Mouse (Mus musculus) regulatory T cell (primary cell): ENCODE measurements around the gene Slc35f6.
"Not testable (repeated sequence)": the region's sequence is repeated elsewhere in the genome, so short reads cannot be mapped to it uniquely, and the experiment has no call there.

Experiments used
- in situ Hi-C: fragments of 300-600 bp; cut with MboI, MseI; formaldehyde crosslinking; loops from one replicate; pipeline ENCODE4 v1.15.1; 2025; ENCODE audit warnings: high pct_unique_total_duplicates

The Slc35f6 gene

DNA sequence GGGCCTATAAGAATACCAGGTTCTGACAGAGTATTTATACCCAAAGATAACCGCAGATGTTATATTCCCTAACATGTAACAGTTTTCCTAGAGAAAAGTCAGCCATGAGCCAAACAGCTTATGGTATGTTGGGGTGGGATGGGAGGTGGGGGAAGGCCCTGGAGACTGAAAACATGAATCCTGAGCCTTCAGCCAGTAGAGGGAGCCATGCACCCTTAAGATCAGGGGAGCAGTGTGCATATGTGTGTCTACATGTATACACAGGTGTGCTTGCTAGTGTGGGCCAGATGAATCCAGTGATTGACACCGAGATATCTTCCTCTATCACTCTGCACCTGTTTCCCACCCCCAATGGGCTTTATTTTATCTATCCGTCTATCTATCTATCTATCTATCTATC lies 39.0 kb downstream of the Slc35f6 start:
- in situ Hi-C loops = no loop called here

DNA sequence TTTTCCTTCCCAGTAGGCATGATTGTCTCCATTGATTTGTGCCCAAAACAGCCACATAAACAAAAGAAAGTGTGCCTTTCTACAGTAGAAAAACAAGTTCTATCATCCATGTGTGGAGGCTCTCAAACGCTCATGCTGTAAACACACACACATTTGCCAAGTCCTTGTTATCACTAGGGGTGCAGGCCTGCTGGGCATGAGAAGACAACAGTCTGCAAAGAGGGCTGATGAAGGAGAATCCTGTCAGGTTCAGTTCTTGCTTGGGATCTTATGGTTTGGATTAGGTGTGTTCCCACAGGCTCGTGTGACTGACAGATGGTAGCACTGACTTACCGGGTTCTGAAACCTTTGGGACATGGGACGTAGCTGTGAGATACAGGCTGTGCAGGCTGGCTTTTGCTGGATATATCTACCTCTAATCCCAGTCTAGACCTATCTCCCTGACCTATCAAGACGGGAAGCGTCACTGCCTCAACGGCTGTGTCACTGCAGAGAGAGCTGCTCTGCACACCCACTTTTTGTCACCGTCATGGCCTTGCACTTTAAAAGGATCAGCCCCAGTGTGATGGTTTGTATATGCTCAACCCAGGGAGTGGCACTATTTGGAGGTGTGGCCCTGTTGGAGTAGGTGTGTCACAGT lies 52.7 kb downstream of the Slc35f6 start:
- in situ Hi-C loops = no loop called here

GRCm38 (mm10) chr5:30701373-30701772 lies 53.6 kb downstream of the Slc35f6 start:
- in situ Hi-C loops = not testable (repeated sequence)

DNA sequence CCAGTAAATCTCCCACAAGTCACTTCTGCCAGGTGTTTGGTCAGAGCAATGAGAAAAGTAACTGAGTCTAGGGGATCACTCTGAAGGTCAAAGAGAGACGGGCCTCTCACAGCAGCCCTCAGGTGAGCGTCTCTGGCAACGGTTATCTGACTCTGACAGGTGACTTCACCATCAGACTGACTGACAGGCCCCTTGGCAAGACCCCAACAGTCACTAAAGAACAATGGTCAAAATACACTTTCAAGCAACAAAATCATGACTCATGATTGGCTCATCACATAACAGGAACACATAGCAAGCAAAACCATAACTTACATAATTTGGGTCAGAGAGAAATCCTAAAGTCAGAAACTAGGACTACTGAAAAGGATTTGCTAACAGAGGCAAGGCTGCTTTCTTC lies 54.1 kb downstream of the Slc35f6 start:
- in situ Hi-C loops = no loop called here
